Comparison of ENCODE assay signal across 9 mouse cellular contexts in the genomic region with DNA sequence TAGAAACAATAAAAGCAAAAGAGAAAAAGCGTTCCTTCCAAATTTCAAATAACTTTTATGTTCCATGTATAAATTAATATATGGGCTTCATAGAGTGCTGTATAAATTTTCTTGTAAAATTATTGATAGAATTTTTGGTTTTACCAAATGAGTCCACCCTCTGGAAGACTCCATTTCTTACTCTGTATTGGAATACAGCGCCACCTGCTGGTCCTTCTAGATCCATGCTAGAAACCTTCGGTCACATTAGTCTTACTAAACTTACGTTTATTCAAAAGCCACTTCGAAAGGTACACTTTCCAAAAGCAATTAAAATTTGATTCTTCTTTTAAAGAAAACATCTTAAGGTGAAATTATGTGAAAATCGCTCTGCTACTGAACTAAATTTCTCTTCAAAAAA.
DNase-seq lines count a peak whose midpoint lies in the region; ATAC-seq and TF ChIP-seq lines count a peak whose summit lies in the region.
"Had no signal": no experiment of that assay in that cellular context is flagged by ENCODE, and none has a peak within 500 bp of the region (broad histone marks: within the 10 kb centered on the region; RNA-seq: fewer than 3 reads in every experiment).

No protein-coding gene starts in this region.

- DNase-seq in heart, postnatal 10 days: peak; percentile 67 to 81
- DNase-seq in ES-E14 (ENCODE audit: low read depth, low spot score): peak; percentile 51
- peak; percentile 45 to 58 for DNase-seq in frontal cortex, postnatal 25 days (ENCODE audit: low spot score in 2 of 2)
- DNase-seq in layer of hippocampus, adult 8-10 months (ENCODE audit: low spot score in 2 of 2): peak; percentile 30 to 66
- DNase-seq in thymus, postnatal 36 days: peak; percentile 6 to 11

- intact Hi-C loops in heart, postnatal 10 days (cut with DNase I): loop anchor here (5.0 kb wide), 3 partner anchors 72 to 378 kb away; a partner anchor contains a TSS

- H3K27me3 ChIP-seq in heart, embryonic 12.5 days (replicated peaks): no peaks in the 10 kb centered on the region
- H3K27me3 ChIP-seq: limb, embryonic 12.5 days had no signal

- ATAC-seq in heart, embryonic 12.5 days (ENCODE audit: insufficient number of reproducible peaks, low FRiP score): no peak
- 0 out of 2 replicates have a peak, but pooled peaks have one; percentile 54 for ATAC-seq in cerebellum, adult (ENCODE audit: insufficient number of reproducible peaks, low FRiP score, low TSS enrichment)
- ATAC-seq in megakaryocyte-erythroid progenitor cell, adult 5-6 weeks (replicated peaks; ENCODE audit: low FRiP score, low TSS enrichment, poor library complexity, severe bottlenecking): peak; percentile 70

- H3K9me3 ChIP-seq in heart, embryonic 12.5 days (replicated peaks): no peaks in the 10 kb centered on the region
- no peaks in the 10 kb centered on the region for H3K9me3 ChIP-seq in ES-E14 (ENCODE audit: control insufficient read depth, insufficient read depth, low read depth, low read length)
- H3K9me3 ChIP-seq: limb, embryonic 12.5 days had no signal

- 47% methylated on average over 6 of the region's 6 CpGs for WGBS in heart, embryonic 12.5 days

- H3K4me2 ChIP-seq in heart, embryonic 12.5 days: no peak overlapping the region
- H3K4me2 ChIP-seq: limb, embryonic 12.5 days had no signal

- H3K27ac ChIP-seq in heart, embryonic 12.5 days (ENCODE audit: poor library complexity, severe bottlenecking): no peak overlapping the region
- H3K27ac ChIP-seq in ES-E14 (ENCODE audit: insufficient read depth, low read depth, low read length, poor library complexity, severe bottlenecking): no peak overlapping the region
- H3K27ac ChIP-seq: limb, embryonic 12.5 days had no signal

- in situ Hi-C loops in ES-E14 (cut with MboI; ENCODE audit: low sequenced_read_pairs in 2 of 2, unreplicated experiment in 2 of 2): no loop called here

- no peaks in the 10 kb centered on the region for H3K36me3 ChIP-seq in heart, embryonic 12.5 days
- no peaks in the 10 kb centered on the region for H3K36me3 ChIP-seq in ES-E14 (ENCODE audit: control insufficient read depth, insufficient read depth, low read length, poor library complexity, severe bottlenecking)
- H3K36me3 ChIP-seq: limb, embryonic 12.5 days had no signal

- H3K9ac ChIP-seq in heart, embryonic 12.5 days: no peak overlapping the region
- H3K9ac ChIP-seq in ES-E14 (ENCODE audit: insufficient read depth, low read depth, low read length, poor library complexity, severe bottlenecking): no peak overlapping the region
- H3K9ac ChIP-seq: limb, embryonic 12.5 days had no signal

- no peak overlapping the region for H3K4me3 ChIP-seq in heart, embryonic 12.5 days
- H3K4me3 ChIP-seq in ES-E14 (ENCODE audit: insufficient read depth in 1 of 2, low read depth in 1 of 2, low read length in 2 of 2, poor library complexity in 1 of 2, severe bottlenecking in 1 of 2): no peak overlapping the region
- H3K4me3 ChIP-seq: limb, embryonic 12.5 days had no signal

- H3K4me1 ChIP-seq in heart, embryonic 12.5 days (replicated peaks): peaks cover 10% of the 10 kb centered on the region
- no peaks in the 10 kb centered on the region for H3K4me1 ChIP-seq in ES-E14 (ENCODE audit: control insufficient read depth in 2 of 2, insufficient read depth in 2 of 2, low read length in 2 of 2, poor library complexity in 1 of 2)

TF ChIP-seq in ES-E14, 5 proteins besides CTCF, POLR2A, EP300 and RAD21:
- TF ChIP-seq ZNF384 (IDR thresholded peaks at IDR 0.05; ENCODE audit: low read depth, low read length) (no peak), ZC3H11A (IDR thresholded peaks at IDR 0.05; ENCODE audit: borderline replicate concordance, low read depth, low read length) (0 out of 2 replicates have a peak, but pooled peaks have one; percentile 14)

Comparison
In these comparisons a context has a peak if more than half of its experiments do, and no peak if none do; other contexts are left out.
1. DNase-seq: peak in every context shown above with its lines; median percentile 74 in heart, postnatal 10 days; 52 in frontal cortex, postnatal 25 days; 51 in ES-E14; 48 in layer of hippocampus, adult 8-10 months; 8 in thymus, postnatal 36 days.